Mouse (Mus musculus) E14TG2a.4 (cell line): ENCODE results near the gene Rad51.

Experiments used
- CTCF ChIP-seq: conservative IDR thresholded peaks from 2 replicates; pipeline ENCODE4 v1.5.1; 2014; ENCODE audit warnings: low read length
- NANOG ChIP-seq: IDR thresholded peaks from 2 replicates; pipeline ENCODE4 v1.6.1; 2014; ENCODE audit warnings: borderline replicate concordance, low read length, mixed read lengths

DNA sequence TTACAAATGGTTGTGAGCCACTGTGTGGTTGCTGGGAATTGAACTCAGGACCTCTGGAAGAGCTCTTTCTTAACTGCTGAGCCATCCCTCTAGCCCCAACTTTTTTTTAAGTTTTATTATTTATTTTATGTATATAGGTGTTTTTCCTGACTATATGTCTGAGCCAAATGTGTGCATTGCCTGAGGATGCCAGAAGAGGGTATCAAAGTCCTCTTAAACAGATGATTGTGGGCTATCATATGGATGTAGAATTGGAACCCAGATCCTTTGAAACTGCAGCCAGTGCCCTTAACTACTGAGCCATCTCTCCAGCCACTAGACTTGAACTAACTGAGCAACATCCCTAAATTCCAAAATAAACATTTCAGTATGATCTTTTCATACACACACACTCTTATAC is 11.0 kb upstream of the Rad51 start:
- TF ChIP-seq CTCF (peak; percentile 46), NANOG (no peak)
